Mouse (Mus musculus) embryonic fibroblast, embryonic 13.5 days (primary cell): ENCODE measurements around the gene Ppm1d.

ENCODE experiments used
- CTCF ChIP-seq: IDR thresholded peaks from 2 replicates; pipeline ENCODE4 v1.5.1; 2011; ENCODE audit warnings: mild to moderate bottlenecking, control low read depth, low read length, moderate library complexity, borderline replicate concordance; ENCODE audit not compliant: insufficient read depth
- POLR2A ChIP-seq: IDR thresholded peaks from 2 replicates; pipeline ENCODE4 v1.6.1; 2011; ENCODE audit warnings: low read depth, mild to moderate bottlenecking, control low read depth, low read length, moderate library complexity

DNA sequence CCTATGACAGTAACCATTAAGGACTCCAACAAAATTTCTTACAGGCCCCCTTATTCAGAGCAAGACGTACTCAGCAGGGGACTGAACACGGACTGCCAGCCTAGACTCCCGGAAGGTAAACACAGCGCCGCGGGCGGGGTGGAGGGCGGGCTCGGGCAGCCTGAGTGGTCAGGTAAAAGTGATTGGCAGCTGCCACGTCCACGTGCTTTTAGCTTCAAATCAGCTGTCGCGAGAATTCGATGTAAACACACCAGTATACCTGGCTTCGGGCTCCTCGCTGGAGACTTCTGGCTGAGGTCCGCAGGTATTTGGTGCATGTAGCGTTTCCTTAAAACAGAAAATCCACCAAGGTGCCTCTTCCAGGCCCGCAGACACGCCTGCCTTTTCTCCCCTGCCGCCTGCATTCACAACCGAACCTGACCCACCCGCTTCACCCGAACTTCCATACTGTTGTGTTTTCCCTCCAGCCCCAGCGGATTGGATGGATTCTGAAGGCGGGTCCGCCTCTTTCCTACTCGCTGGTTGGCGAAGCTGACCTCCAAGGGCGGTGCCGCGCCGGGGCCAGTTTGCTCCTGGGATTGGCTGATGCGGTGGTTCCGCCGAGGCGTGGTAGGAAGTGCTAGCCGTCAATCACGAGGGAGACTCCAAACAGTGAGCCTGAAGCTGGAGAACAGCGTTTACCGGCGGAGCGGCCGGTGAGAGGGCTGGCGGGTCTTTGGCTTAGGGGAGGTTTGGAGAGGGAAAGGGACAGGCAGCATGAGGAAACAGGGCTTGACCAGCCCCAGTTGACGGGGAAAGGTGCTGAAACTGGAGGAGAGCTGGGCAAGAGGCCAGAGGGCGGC, 41.7 kb downstream of the Ppm1d start, which contains the start of gene Bcas3:
- TF ChIP-seq CTCF (no peak), POLR2A (peak; percentile 93)
